7 mouse cellular contexts compared by ENCODE assay signal in genomic region chr6:51394963-51395362, GRCm38 (mm10). TPM values are rescaled to one million over a fixed set of nuclear protein-coding genes. Genes with fewer than 3 reads are reported as not detected.
DNase-seq lines count a peak whose midpoint lies in the region; ATAC-seq lines count a peak whose summit lies in the region.
"Not testable (repeated sequence)": the region's sequence is repeated elsewhere in the genome, so short reads cannot be mapped to it uniquely, and the experiment has no call there.
"Had no signal": no experiment of that assay in that cellular context is flagged by ENCODE, and none has a peak within 500 bp of the region (broad histone marks: within the 10 kb centered on the region; RNA-seq: fewer than 3 reads in every experiment).

No protein-coding gene starts in this region.

- peak overlapping the region; percentile 39; the same call in 1 of the 2 replicates for H3K27ac ChIP-seq in forebrain, embryonic 14.5 days (ENCODE audit: low read depth, low read length)
- peak overlapping the region; percentile 21 for H3K27ac ChIP-seq in forebrain, embryonic 16.5 days (ENCODE audit: low read length)
- not testable (repeated sequence) for H3K27ac ChIP-seq in midbrain, embryonic 11.5 days (ENCODE audit: low read depth, low read length); midbrain, embryonic 13.5 days

- 0 out of 2 replicates have a peak, but pooled peaks have one; percentile 4 for ATAC-seq in common myeloid progenitor, adult 5-6 weeks (replicated peaks; ENCODE audit: low read depth, poor library complexity, severe bottlenecking)
- ATAC-seq in forebrain, embryonic 14.5 days: peak; percentile 77
- ATAC-seq in forebrain, embryonic 16.5 days: peak; percentile 75
- peak; percentile 73 for ATAC-seq in midbrain, embryonic 11.5 days (ENCODE audit: low FRiP score)
- ATAC-seq in midbrain, embryonic 13.5 days: peak; percentile 69

- not testable (repeated sequence) for H3K36me3 ChIP-seq in forebrain, embryonic 14.5 days (ENCODE audit: control insufficient read depth, insufficient read depth, low read length); forebrain, embryonic 16.5 days (ENCODE audit: control insufficient read depth, insufficient read depth); midbrain, embryonic 11.5 days (ENCODE audit: control insufficient read depth, insufficient read depth, low read length); midbrain, embryonic 13.5 days

- not testable (repeated sequence) for H3K9me3 ChIP-seq in forebrain, embryonic 14.5 days (replicated peaks; ENCODE audit: control insufficient read depth, low read length); forebrain, embryonic 16.5 days (ENCODE audit: control insufficient read depth, low read length); midbrain, embryonic 11.5 days (ENCODE audit: control insufficient read depth, low read length); midbrain, embryonic 13.5 days

- H3K4me3 ChIP-seq in forebrain, embryonic 14.5 days (ENCODE audit: low read depth, low read length); forebrain, embryonic 16.5 days (replicated peaks; ENCODE audit: low read length); midbrain, embryonic 11.5 days (ENCODE audit: low read depth, low read length); midbrain, embryonic 13.5 days (replicated peaks): not testable (repeated sequence)

- not testable (repeated sequence) for H3K4me1 ChIP-seq in forebrain, embryonic 14.5 days (ENCODE audit: control insufficient read depth, insufficient read depth, low read length); forebrain, embryonic 16.5 days (replicated peaks; ENCODE audit: control insufficient read depth, insufficient read depth, low read length); midbrain, embryonic 11.5 days (ENCODE audit: control insufficient read depth, insufficient read depth, low read length); midbrain, embryonic 13.5 days (replicated peaks)

- H3K9ac ChIP-seq in forebrain, embryonic 14.5 days (ENCODE audit: low read length); forebrain, embryonic 16.5 days (replicated peaks; ENCODE audit: low read depth, low read length); midbrain, embryonic 11.5 days (ENCODE audit: low read length); midbrain, embryonic 13.5 days (replicated peaks): not testable (repeated sequence)

- not testable (repeated sequence) for DNase-seq in forebrain, embryonic 14.5 days (ENCODE audit: low spot score); midbrain, embryonic 11.5 days (ENCODE audit: low spot score, missing footprints)

- H3K27me3 ChIP-seq in forebrain, embryonic 14.5 days (replicated peaks; ENCODE audit: control insufficient read depth, insufficient read depth, low read length); forebrain, embryonic 16.5 days (replicated peaks; ENCODE audit: control insufficient read depth, insufficient read depth, low read length); midbrain, embryonic 11.5 days (ENCODE audit: control insufficient read depth, insufficient read depth, low read length); midbrain, embryonic 13.5 days: not testable (repeated sequence)

- not testable (repeated sequence) for H3K4me2 ChIP-seq in forebrain, embryonic 14.5 days (ENCODE audit: low read length); forebrain, embryonic 16.5 days (ENCODE audit: low read length); midbrain, embryonic 11.5 days; midbrain, embryonic 13.5 days (replicated peaks)

- WGBS in forebrain, embryonic 14.5 days: 75% methylated on average over 3 of the region's 3 CpGs
- WGBS in forebrain, embryonic 16.5 days: 67% methylated on average over 3 of the region's 3 CpGs
- WGBS in midbrain, embryonic 11.5 days: 72% methylated on average over 3 of the region's 3 CpGs
- WGBS in midbrain, embryonic 13.5 days: 61% methylated on average over 3 of the region's 3 CpGs

RNA-seq across cellular contexts. Expression of gene Nfe2l3, which starts 37.5 kb away (rescaled TPM):
- total RNA-seq in common myeloid progenitor, adult 5-6 weeks (2017): 0.87 and 0.96 TPM in 2 replicates
- polyA plus RNA-seq in forebrain, embryonic 14.5 days (2014; fragmentation: Nextera tagmentation; extraction: Ambion mirVana): 10.8 and 14.3 TPM in 2 replicates
- 14.2 and 16.1 TPM in 2 replicates for polyA plus RNA-seq in forebrain, embryonic 16.5 days (2015; fragmentation: Nextera tagmentation; extraction: Ambion mirVana)
- 4.3 and 5.3 TPM in 2 replicates for polyA plus RNA-seq in midbrain, embryonic 11.5 days (2014; fragmentation: Nextera tagmentation; extraction: Ambion mirVana)
- 4.6 and 6.4 TPM in 2 replicates for polyA plus RNA-seq in midbrain, embryonic 13.5 days (2015; fragmentation: Nextera tagmentation; extraction: Ambion mirVana)
- total RNA-seq: adrenal gland, postnatal 25 days had no signal
- polyA plus RNA-seq: erythroblast, embryonic 14.5 days had no signal

Comparison
In these comparisons a context has a peak if more than half of its experiments do, and no peak if none do; other contexts are left out.
1. ATAC-seq: peak in every context shown above with its lines; median percentile 77 in forebrain, embryonic 14.5 days; 75 in forebrain, embryonic 16.5 days; 73 in midbrain, embryonic 11.5 days; 69 in midbrain, embryonic 13.5 days; 4 in common myeloid progenitor, adult 5-6 weeks.